Mouse (Mus musculus): ENCODE data around the gene Ess2. TPM values are rescaled to one million over a fixed set of nuclear protein-coding genes. Genes with fewer than 3 reads are reported as not detected.

The Ess2 gene
- polyA plus RNA-seq, 1 experiment from 2014 or later, result 22.6 TPM

- DNase-seq (ENCODE audit: low spot score) (no peak), ATAC-seq (no peak)
- H3K27ac ChIP-seq (ENCODE audit: low read length), result no peak overlapping the region
These were observed 36.0 kb downstream of the Ess2 start for GRCm38 (mm10) chr16:17875174-17875573.

GRCm38 (mm10) chr16:17872995-17873394 lies 38.2 kb downstream of the Ess2 start:
- TF ChIP-seq CTCF (IDR thresholded peaks at IDR 0.05) (no peak), EP300 (IDR thresholded peaks at IDR 0.05) (no peak)
- Histone ChIP-seq H3K4me1 (ENCODE audit: insufficient read depth, low read depth, low read length) (0 out of 2 replicates have a peak, but pooled peaks cover 5% of the 10 kb centered on the region), H3K27me3 (replicated peaks; ENCODE audit: insufficient read depth, low read length) (no peaks in the 10 kb centered on the region), H3K4me2 (replicated peaks; ENCODE audit: low read depth, low read length) (no peak overlapping the region), H3K9ac (replicated peaks; ENCODE audit: low read depth) (no peak overlapping the region), H3K4me3 (ENCODE audit: low read depth, low read length) (no peak overlapping the region), H3K27ac (ENCODE audit: low read length) (no peak overlapping the region), H3K36me3 (ENCODE audit: insufficient read depth, low read length) (peaks cover 10% of the 10 kb centered on the region), H3K9me3 (ENCODE audit: low read length) (no peaks in the 10 kb centered on the region)
- DNase-seq (ENCODE audit: low spot score) (no peak), ATAC-seq (no peak)
- WGBS, result 43% methylated on average over 4 of the region's 4 CpGs

More at GRCm38 (mm10) chr16:17875174-17875573, 36.0 kb downstream of the Ess2 start:
- TF ChIP-seq CTCF (IDR thresholded peaks at IDR 0.05), result no peak
- TF ChIP-seq EP300 (IDR thresholded peaks at IDR 0.05), result no peak
- H3K27me3 ChIP-seq (replicated peaks; ENCODE audit: insufficient read depth, low read length), result no peaks in the 10 kb centered on the region
- no peak overlapping the region for H3K4me3 ChIP-seq (ENCODE audit: low read depth, low read length)
- WGBS, result 62% methylated on average over 4 of the region's 4 CpGs
- no peaks in the 10 kb centered on the region for H3K9me3 ChIP-seq (ENCODE audit: low read length)
- H3K9ac ChIP-seq (replicated peaks; ENCODE audit: low read depth), result no peak overlapping the region
- H3K36me3 ChIP-seq (ENCODE audit: insufficient read depth, low read length), result peaks cover 10% of the 10 kb centered on the region
- H3K4me1 ChIP-seq (ENCODE audit: insufficient read depth, low read depth, low read length), result 0 out of 2 replicates have a peak, but pooled peaks cover 5% of the 10 kb centered on the region
- H3K4me2 ChIP-seq (replicated peaks; ENCODE audit: low read depth, low read length), result no peak overlapping the region

DNA sequence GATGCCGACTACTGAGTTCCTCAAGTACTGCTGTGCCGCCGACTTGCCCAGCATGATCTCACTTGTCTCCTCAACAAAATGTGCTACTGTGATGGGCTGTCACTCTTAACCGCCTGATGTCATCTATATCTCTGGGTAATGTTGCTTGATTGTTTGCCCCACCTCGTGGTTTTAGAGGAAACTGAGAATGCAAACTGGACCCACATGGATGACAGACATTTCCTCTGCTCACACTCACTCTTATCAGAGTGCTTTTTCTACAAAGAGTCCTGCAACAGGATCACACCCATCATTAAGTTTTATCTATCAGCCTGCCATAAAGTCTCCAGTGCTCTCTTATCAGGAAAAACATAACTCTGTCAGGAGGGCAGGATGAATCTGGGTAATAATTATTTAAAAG lies 39.9 kb downstream of the Ess2 start:
- Histone ChIP-seq H3K4me1 (ENCODE audit: insufficient read depth, low read depth, low read length) (0 out of 2 replicates have a peak, but pooled peaks cover 5% of the 10 kb centered on the region), H3K4me2 (replicated peaks; ENCODE audit: low read depth, low read length) (no peak overlapping the region), H3K36me3 (ENCODE audit: insufficient read depth, low read length) (peaks cover 10% of the 10 kb centered on the region), H3K4me3 (ENCODE audit: low read depth, low read length) (no peak overlapping the region), H3K27me3 (replicated peaks; ENCODE audit: insufficient read depth, low read length) (no peaks in the 10 kb centered on the region), H3K9me3 (ENCODE audit: low read length) (no peaks in the 10 kb centered on the region), H3K9ac (replicated peaks; ENCODE audit: low read depth) (no peak overlapping the region), H3K27ac (ENCODE audit: low read length) (no peak overlapping the region)
- 62% methylated on average over 5 of the region's 5 CpGs for WGBS
- ATAC-seq (no peak), DNase-seq (ENCODE audit: low spot score) (no peak)
- TF ChIP-seq EP300 (IDR thresholded peaks at IDR 0.05) (no peak), CTCF (IDR thresholded peaks at IDR 0.05) (no peak)

GRCm38 (mm10) chr16:17865770-17866169 lies 45.4 kb downstream of the Ess2 start:
- 62% methylated on average over 6 of the region's 6 CpGs for WGBS
- no peak overlapping the region for H3K27ac ChIP-seq (ENCODE audit: low read length)
- no peak overlapping the region for H3K4me2 ChIP-seq (replicated peaks; ENCODE audit: low read depth, low read length)
- peak; percentile 35 for DNase-seq (ENCODE audit: low spot score)
- TF ChIP-seq EP300 (IDR thresholded peaks at IDR 0.05) (no peak), CTCF (IDR thresholded peaks at IDR 0.05) (no peak)
- no peaks in the 10 kb centered on the region for H3K9me3 ChIP-seq (ENCODE audit: low read length)
- no peaks in the 10 kb centered on the region for H3K36me3 ChIP-seq (ENCODE audit: insufficient read depth, low read length)
- H3K9ac ChIP-seq (replicated peaks; ENCODE audit: low read depth), result no peak overlapping the region
- ATAC-seq, result peak; percentile 44; the same call in 1 of the 2 replicates
- no peaks in the 10 kb centered on the region for H3K27me3 ChIP-seq (replicated peaks; ENCODE audit: insufficient read depth, low read length)
- H3K4me3 ChIP-seq (ENCODE audit: low read depth, low read length), result no peak overlapping the region
- no peaks in the 10 kb centered on the region for H3K4me1 ChIP-seq (ENCODE audit: insufficient read depth, low read depth, low read length)

GRCm38 (mm10) chr16:17865293-17865692 lies 45.9 kb downstream of the Ess2 start:
- Histone ChIP-seq H3K4me3 (ENCODE audit: low read depth, low read length) (no peak overlapping the region), H3K27me3 (replicated peaks; ENCODE audit: insufficient read depth, low read length) (no peaks in the 10 kb centered on the region), H3K9me3 (ENCODE audit: low read length) (no peaks in the 10 kb centered on the region), H3K27ac (ENCODE audit: low read length) (no peak overlapping the region), H3K9ac (replicated peaks; ENCODE audit: low read depth) (no peak overlapping the region), H3K4me1 (ENCODE audit: insufficient read depth, low read depth, low read length) (no peaks in the 10 kb centered on the region), H3K4me2 (replicated peaks; ENCODE audit: low read depth, low read length) (no peak overlapping the region), H3K36me3 (ENCODE audit: insufficient read depth, low read length) (no peaks in the 10 kb centered on the region)
- no peak for TF ChIP-seq CTCF (IDR thresholded peaks at IDR 0.05)
- TF ChIP-seq EP300 (IDR thresholded peaks at IDR 0.05), result no peak
- no peak for ATAC-seq
- no peak for DNase-seq (ENCODE audit: low spot score)
- WGBS, result 49% methylated on average over 2 of the region's 2 CpGs

DNA sequence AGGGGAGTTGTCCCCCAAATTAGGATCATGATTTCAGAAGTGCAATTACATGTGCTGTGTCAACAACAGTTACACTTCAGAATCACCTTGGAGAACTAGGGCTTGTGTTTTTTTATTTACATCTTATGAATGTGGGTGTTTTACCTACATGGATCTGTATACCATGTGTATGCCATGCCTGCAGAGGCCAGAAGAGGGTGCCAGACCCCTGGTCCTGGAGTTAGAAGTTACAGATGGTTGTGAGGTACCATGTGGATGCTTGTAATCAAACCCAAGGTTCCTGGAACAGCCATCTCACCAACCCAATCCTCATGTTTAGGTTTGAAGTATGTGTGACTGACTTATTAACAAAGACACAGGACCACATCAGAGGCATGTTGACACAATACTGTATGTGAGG lies 52.6 kb downstream of the Ess2 start:
- TF ChIP-seq CTCF (IDR thresholded peaks at IDR 0.05) (peak; percentile 76), EP300 (IDR thresholded peaks at IDR 0.05) (no peak)
- Histone ChIP-seq H3K27ac (ENCODE audit: low read length) (no peak overlapping the region), H3K9me3 (ENCODE audit: low read length) (no peaks in the 10 kb centered on the region), H3K27me3 (replicated peaks; ENCODE audit: insufficient read depth, low read length) (no peaks in the 10 kb centered on the region), H3K4me1 (ENCODE audit: insufficient read depth, low read depth, low read length) (no peaks in the 10 kb centered on the region), H3K4me3 (ENCODE audit: low read depth, low read length) (no peak overlapping the region), H3K9ac (replicated peaks; ENCODE audit: low read depth) (no peak overlapping the region), H3K4me2 (replicated peaks; ENCODE audit: low read depth, low read length) (no peak overlapping the region), H3K36me3 (ENCODE audit: insufficient read depth, low read length) (peaks cover 38% of the 10 kb centered on the region)
- DNase-seq (ENCODE audit: low spot score) (peak; percentile 30), ATAC-seq (no peak)

DNA sequence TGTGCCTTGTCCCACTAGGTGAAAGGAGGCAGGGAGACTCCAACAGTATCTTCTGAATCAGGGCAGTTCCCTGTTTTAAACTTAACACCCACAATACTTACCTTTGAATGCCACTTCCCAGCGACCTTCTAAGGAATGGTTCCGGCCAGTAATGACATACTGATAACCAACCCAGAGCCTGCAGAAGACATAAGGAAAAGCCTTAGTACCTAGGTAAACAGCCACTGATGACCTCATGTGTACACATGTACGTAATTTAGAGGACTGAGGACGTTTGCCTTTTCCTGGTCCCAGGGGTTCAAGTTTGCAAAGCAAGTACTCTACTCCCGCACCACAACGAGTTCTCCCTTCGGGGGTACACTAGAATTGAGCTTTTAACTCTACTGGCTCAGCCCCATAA lies 54.0 kb downstream of the Ess2 start:
- H3K4me1 ChIP-seq (ENCODE audit: insufficient read depth, low read depth, low read length), result no peaks in the 10 kb centered on the region
- no peak overlapping the region for H3K4me3 ChIP-seq (ENCODE audit: low read depth, low read length)
- ATAC-seq, result no peak
- H3K27ac ChIP-seq (ENCODE audit: low read length), result no peak overlapping the region
- H3K9me3 ChIP-seq (ENCODE audit: low read length), result no peaks in the 10 kb centered on the region
- no peaks in the 10 kb centered on the region for H3K27me3 ChIP-seq (replicated peaks; ENCODE audit: insufficient read depth, low read length)
- no peak for DNase-seq (ENCODE audit: low spot score)
- H3K9ac ChIP-seq (replicated peaks; ENCODE audit: low read depth), result no peak overlapping the region
- H3K36me3 ChIP-seq (ENCODE audit: insufficient read depth, low read length), result peaks cover 42% of the 10 kb centered on the region
- 69% methylated on average over 7 of the region's 7 CpGs for WGBS
- H3K4me2 ChIP-seq (replicated peaks; ENCODE audit: low read depth, low read length), result no peak overlapping the region
- TF ChIP-seq EP300 (IDR thresholded peaks at IDR 0.05) (no peak), CTCF (IDR thresholded peaks at IDR 0.05) (no peak)
